Mouse (Mus musculus) CH12.LX (cell line): ENCODE results near the gene Ttc22.

Source experiments
- CHD2 ChIP-seq: IDR thresholded peaks from 2 replicates; pipeline ENCODE4 v1.6.1; 2011; ENCODE audit warnings: low read length, improper control_type of control experiment
- CTCF ChIP-seq, 2 experiments: IDR thresholded peaks in 1 of 2; conservative IDR thresholded peaks in 1 of 2; 2 replicates each; pipeline ENCODE4 v1.5.1; 2011 to 2012; ENCODE audit warnings: low read depth in 2 of 2, low read length in 2 of 2, improper control_type of control experiment in 1 of 2, inconsistent platforms in 1 of 2, mild to moderate bottlenecking in 1 of 2, moderate library complexity in 1 of 2
- ETS1 ChIP-seq: conservative IDR thresholded peaks from 2 replicates; pipeline ENCODE4 v1.6.1; 2012; ENCODE audit warnings: low read depth, mild to moderate bottlenecking, inconsistent platforms, low read length, improper control_type of control experiment, moderate library complexity
- GABPA ChIP-seq: IDR thresholded peaks from 2 replicates; pipeline ENCODE4 v1.6.1; 2012; ENCODE audit warnings: low read depth, low read length, improper control_type of control experiment, inconsistent platforms; ENCODE audit not compliant: insufficient replicate concordance
- MYC ChIP-seq: IDR thresholded peaks from 2 replicates; pipeline ENCODE4 v1.6.1; 2011; ENCODE audit warnings: low read depth, mild to moderate bottlenecking, improper control_type of control experiment, low read length
- POLR2A ChIP-seq: IDR thresholded peaks from 2 replicates; pipeline ENCODE4 v1.6.1; 2011; ENCODE audit warnings: low read depth, mild to moderate bottlenecking, improper control_type of control experiment, low read length
- ZC3H11A ChIP-seq: IDR thresholded peaks from 2 replicates; pipeline ENCODE4 v1.6.1; 2012; ENCODE audit warnings: low read depth, mild to moderate bottlenecking, inconsistent platforms, low read length, improper control_type of control experiment
- ZKSCAN1 ChIP-seq: IDR thresholded peaks from 2 replicates; pipeline ENCODE4 v1.6.1; 2012; ENCODE audit warnings: low read depth, inconsistent platforms, low read length, improper control_type of control experiment, borderline replicate concordance
- ZNF384 ChIP-seq: IDR thresholded peaks from 2 replicates; pipeline ENCODE4 v1.6.1; 2012; ENCODE audit warnings: low read depth, low read length, improper control_type of control experiment, inconsistent platforms

DNA sequence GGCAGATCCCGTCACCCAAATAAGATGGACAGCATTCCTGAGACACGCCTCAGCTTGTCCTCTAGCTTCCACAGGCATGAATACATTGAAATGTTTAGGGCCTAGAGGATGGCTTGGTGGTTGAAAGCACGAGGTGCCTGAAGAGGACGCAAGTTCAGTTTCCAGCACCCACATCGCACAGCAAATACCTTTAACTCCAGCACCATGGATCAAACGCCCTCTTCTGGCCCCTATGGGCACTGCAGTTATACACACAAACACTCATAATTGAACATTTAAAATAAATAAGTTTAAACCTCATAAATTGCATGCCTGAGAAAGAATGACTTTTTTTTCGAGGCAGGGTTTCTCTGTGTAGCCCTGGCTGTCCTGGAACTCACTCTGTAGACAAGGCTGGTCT, 28.6 kb upstream of the Ttc22 start:
- TF ChIP-seq MYC (no peak), ZC3H11A (no peak), CTCF (conservative IDR thresholded peaks at IDR 0.05 in 1 of 2, IDR thresholded peaks at IDR 0.05 in 1 of 2; ENCODE audit: low read depth in 2 of 2, low read length in 2 of 2) (peak; percentile 34 to 49), ETS1 (no peak), ZNF384 (no peak), POLR2A (no peak), ZKSCAN1 (no peak), CHD2 (no peak), GABPA (no peak)
